ENCODE assay signal across 8 mouse cellular contexts in genomic region chr2:119478397-119478749, GRCm38 (mm10). TPM values are rescaled to one million over a fixed set of nuclear protein-coding genes. Genes with fewer than 3 reads are reported as not detected.
A peak's percentile ranks its signal among the peaks of the same experiment; 100 is the strongest.
DNase-seq lines count a peak whose midpoint lies in the region; ATAC-seq and TF ChIP-seq lines count a peak whose summit lies in the region.

No protein-coding gene starts in this region.

- no peak for TF ChIP-seq POLR2A in spleen, adult 2 months (IDR thresholded peaks at IDR 0.05; ENCODE audit: low read depth, low read length)

- peaks cover 36% of the 10 kb centered on the region for H3K4me1 ChIP-seq in erythroblast, embryonic 14.5 days (ENCODE audit: control insufficient read depth)
- no peaks in the 10 kb centered on the region for H3K4me1 ChIP-seq in spleen, adult 2 months (ENCODE audit: control insufficient read depth, insufficient read depth, insufficient read length)
- peaks cover 5% of the 10 kb centered on the region; the same call in 1 of the 2 replicates for H3K4me1 ChIP-seq in limb, embryonic 15.5 days
- H3K4me1 ChIP-seq in stomach, embryonic 16.5 days (ENCODE audit: control insufficient read depth, insufficient read depth, low read length) = peaks cover 16% of the 10 kb centered on the region

- H3K9ac ChIP-seq in limb, embryonic 15.5 days = peak overlapping the region; percentile 66
- peak overlapping the region; percentile 84 for H3K9ac ChIP-seq in stomach, embryonic 16.5 days (ENCODE audit: low read length)

- WGBS in spleen, adult 2 months = 9% methylated on average over 9 of the region's 9 CpGs
- 11% methylated on average over 9 of the region's 9 CpGs for WGBS in limb, embryonic 15.5 days
- 8% methylated on average over 9 of the region's 9 CpGs for WGBS in stomach, embryonic 16.5 days

- DNase-seq in spleen, adult 2 months (ENCODE audit: low read depth in 1 of 2, low spot score in 2 of 2) = no peak
- no peak for DNase-seq in spleen, postnatal 4 days (ENCODE audit: low spot score in 2 of 2)
- DNase-seq in spleen, postnatal 14 days (ENCODE audit: low spot score in 2 of 2) = no peak
- DNase-seq in cerebellum, adult 18-20 months = no peak

- H3K36me3 ChIP-seq in erythroblast, embryonic 14.5 days (ENCODE audit: control insufficient read depth) = no peaks in the 10 kb centered on the region; the same call in none of the 2 replicates
- H3K36me3 ChIP-seq in spleen, adult 2 months (ENCODE audit: control insufficient read depth, insufficient read depth, low read length) = no peaks in the 10 kb centered on the region
- H3K36me3 ChIP-seq in limb, embryonic 15.5 days = no peaks in the 10 kb centered on the region
- no peaks in the 10 kb centered on the region for H3K36me3 ChIP-seq in stomach, embryonic 16.5 days (ENCODE audit: control insufficient read depth, insufficient read depth, low read length)

- H3K27me3 ChIP-seq in erythroblast, embryonic 14.5 days (ENCODE audit: control insufficient read depth) = no peaks in the 10 kb centered on the region
- H3K27me3 ChIP-seq in spleen, adult 2 months (ENCODE audit: control insufficient read depth, insufficient read depth, low read length) = no peaks in the 10 kb centered on the region
- H3K27me3 ChIP-seq in limb, embryonic 15.5 days = no peaks in the 10 kb centered on the region
- H3K27me3 ChIP-seq in stomach, embryonic 16.5 days (ENCODE audit: control insufficient read depth, insufficient read depth, low read length) = no peaks in the 10 kb centered on the region

- peak overlapping the region; percentile 59 for H3K4me2 ChIP-seq in limb, embryonic 15.5 days
- peak overlapping the region; percentile 62 for H3K4me2 ChIP-seq in stomach, embryonic 16.5 days (ENCODE audit: low read depth, low read length)

- TF ChIP-seq CTCF in spleen, adult 2 months (IDR thresholded peaks at IDR 0.05; ENCODE audit: extremely low read depth, insufficient read depth, insufficient read length, insufficient replicate concordance) = no peak

- H3K9me3 ChIP-seq in erythroblast, embryonic 14.5 days (ENCODE audit: control insufficient read depth, low read length) = no peaks in the 10 kb centered on the region
- H3K9me3 ChIP-seq in limb, embryonic 15.5 days = no peaks in the 10 kb centered on the region
- no peaks in the 10 kb centered on the region for H3K9me3 ChIP-seq in stomach, embryonic 16.5 days (replicated peaks; ENCODE audit: control insufficient read depth, low read length)

- H3K27ac ChIP-seq in spleen, adult 2 months (ENCODE audit: insufficient read depth, low read length) = peak overlapping the region; percentile 94
- H3K27ac ChIP-seq in limb, embryonic 15.5 days = peak overlapping the region; percentile 99
- H3K27ac ChIP-seq in stomach, embryonic 16.5 days (ENCODE audit: low read length) = peak overlapping the region; percentile 97

- no peak for ATAC-seq in erythroblast, adult 5-6 weeks (replicated peaks; ENCODE audit: low FRiP score, poor library complexity, severe bottlenecking)
- ATAC-seq in limb, embryonic 15.5 days (ENCODE audit: insufficient number of reproducible peaks, low FRiP score, low TSS enrichment, low read depth) = no peak
- no peak for ATAC-seq in stomach, embryonic 16.5 days (ENCODE audit: insufficient read depth, low FRiP score)

- peak overlapping the region; percentile 95 for H3K4me3 ChIP-seq in erythroblast, embryonic 14.5 days (replicated peaks)
- peak overlapping the region; percentile 70 for H3K4me3 ChIP-seq in spleen, adult 2 months (ENCODE audit: extremely low read depth, insufficient read depth, insufficient read length)
- H3K4me3 ChIP-seq in limb, embryonic 15.5 days = peak overlapping the region; percentile 84
- H3K4me3 ChIP-seq in stomach, embryonic 16.5 days (replicated peaks; ENCODE audit: low read length) = peak overlapping the region; percentile 99

RNA-seq across cellular contexts. Expression of gene Ino80, which starts 0.9 kb away (rescaled TPM):
- polyA plus RNA-seq in erythroblast, embryonic 14.5 days (2012) = 0.22 and 0.26 TPM in 2 replicates
- 8.6 and 10.9 TPM in 2 replicates for total RNA-seq in erythroblast, adult 5-6 weeks (2015; ENCODE audit: low replicate concordance)
- 6.6 and 7.6 TPM in 2 replicates for total RNA-seq in erythroblast, adult 5-6 weeks (2017; ENCODE audit: low replicate concordance)
- polyA plus RNA-seq in spleen, adult 2 months (2012; rRNA removed) = 7.3 and 8.0 TPM in 2 replicates
- 3.5 and 4.0 TPM in 2 replicates for polyA plus RNA-seq in limb, embryonic 15.5 days (2015; fragmentation: Nextera tagmentation; extraction: Ambion mirVana)
- polyA plus RNA-seq in stomach, embryonic 16.5 days (2015; fragmentation: Nextera tagmentation; extraction: Ambion mirVana) = 3.6 and 3.9 TPM in 2 replicates
